Mouse (Mus musculus) cortical plate, adult 2 months (tissue): ENCODE measurements around the gene Unc79.

Experiments used
- CTCF ChIP-seq: fragments of 200-500 bp; IDR thresholded peaks from 2 replicates; pipeline ENCODE4 v1.5.1; 2011; ENCODE audit warnings: mild to moderate bottlenecking, control low read depth, low read length; ENCODE audit not compliant: insufficient read depth; ENCODE audit errors: extremely low read depth
- POLR2A ChIP-seq: fragments of 200-500 bp; IDR thresholded peaks from 2 replicates; pipeline ENCODE4 v1.6.1; 2011; ENCODE audit warnings: mild to moderate bottlenecking, low read length, control low read depth; ENCODE audit not compliant: insufficient read depth; ENCODE audit errors: extremely low read depth

DNA sequence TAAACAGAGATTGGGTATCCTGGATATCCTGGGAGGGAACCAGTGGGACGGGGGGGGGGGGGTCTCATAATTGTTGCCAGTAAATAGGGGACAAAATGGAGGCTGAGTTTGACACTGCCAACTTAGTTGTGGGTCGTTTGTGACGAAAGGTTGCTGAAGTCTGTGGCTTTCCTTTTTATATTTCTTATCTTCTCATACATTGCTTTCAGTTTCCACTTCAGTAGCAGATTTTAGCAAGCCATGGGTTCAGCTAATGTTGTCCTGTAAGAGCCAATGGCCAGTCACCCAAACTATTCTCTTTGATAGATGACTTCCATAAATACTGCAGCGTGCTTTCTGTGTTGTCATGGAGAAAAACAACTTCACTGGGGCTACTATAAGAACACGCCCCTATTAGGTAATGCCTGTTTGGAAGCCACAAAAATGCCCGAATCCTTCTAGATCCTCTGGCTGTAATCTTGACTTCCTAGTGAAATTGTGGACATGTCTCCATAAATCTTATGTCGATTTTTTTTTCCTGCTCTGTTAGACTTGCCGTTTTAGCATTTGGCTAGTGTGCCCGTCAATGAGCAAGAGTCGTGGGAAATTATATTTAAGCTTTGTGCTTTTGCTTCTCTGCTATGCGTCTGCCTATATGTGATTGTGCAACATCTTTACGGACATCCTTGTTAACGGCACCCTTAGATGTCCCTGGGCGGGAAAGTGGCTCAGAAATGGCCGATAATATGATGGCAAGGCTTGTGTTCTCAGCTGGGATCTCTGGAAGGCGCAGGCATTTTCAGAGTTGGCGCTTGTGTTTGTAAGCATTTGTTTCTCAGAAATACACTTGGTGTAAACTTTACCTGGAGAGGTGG lies 181.0 kb downstream of the Unc79 start:
- no peak for TF ChIP-seq CTCF
- TF ChIP-seq POLR2A, result no peak
